Mouse (Mus musculus): ENCODE measurements around the gene Lsm2. TPM values are rescaled to one million over a fixed set of nuclear protein-coding genes. Genes with fewer than 3 reads are reported as not detected.
"Not testable (repeated sequence)": the region's sequence is repeated elsewhere in the genome, so short reads cannot be mapped to it uniquely, and the experiment has no call there.

The Lsm2 gene
- polyA plus RNA-seq, 1 experiment = 54.6 TPM

DNA sequence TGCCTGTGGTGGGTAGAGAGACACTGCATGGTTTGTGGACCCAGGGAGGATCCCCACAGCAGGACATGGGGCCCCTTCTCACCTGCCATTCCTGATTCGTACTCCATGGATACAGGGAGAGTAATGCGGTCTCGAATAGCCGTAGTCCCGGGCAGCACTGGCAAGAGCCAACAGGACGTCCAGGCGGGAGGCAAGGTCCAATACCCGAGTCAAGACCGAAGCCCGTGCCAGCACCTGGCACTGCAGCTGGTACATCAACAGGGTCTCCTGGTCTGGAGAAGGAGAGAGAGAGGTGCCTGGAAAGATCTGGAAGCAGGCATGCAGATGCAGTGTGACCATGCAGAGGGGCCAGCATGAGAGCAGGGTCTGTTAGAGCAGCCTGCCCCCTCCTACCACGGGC is 49.6 kb downstream of the Lsm2 start:
- DNase-seq (ENCODE audit: low read depth) = no peak

DNA sequence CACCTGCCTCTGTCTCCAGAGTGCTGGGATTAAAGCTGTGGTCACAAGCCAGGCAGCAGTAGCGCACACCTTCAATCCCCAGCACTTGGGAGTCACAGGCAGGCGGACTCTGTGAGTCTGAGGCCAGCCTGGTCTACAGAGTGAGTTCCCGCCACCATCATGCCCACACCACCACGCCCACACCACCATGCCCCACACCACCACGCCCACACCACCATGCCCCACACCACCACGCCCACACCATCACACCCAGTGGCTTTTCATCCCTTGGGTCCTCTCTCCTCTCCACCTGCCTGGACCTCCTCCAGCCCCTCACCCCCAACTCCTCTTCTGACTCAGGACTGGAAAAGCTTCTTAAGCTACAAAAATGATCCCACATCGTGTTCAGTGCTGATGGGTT is 50.2 kb downstream of the Lsm2 start:
- DNase-seq (ENCODE audit: low read depth) = no peak

DNA sequence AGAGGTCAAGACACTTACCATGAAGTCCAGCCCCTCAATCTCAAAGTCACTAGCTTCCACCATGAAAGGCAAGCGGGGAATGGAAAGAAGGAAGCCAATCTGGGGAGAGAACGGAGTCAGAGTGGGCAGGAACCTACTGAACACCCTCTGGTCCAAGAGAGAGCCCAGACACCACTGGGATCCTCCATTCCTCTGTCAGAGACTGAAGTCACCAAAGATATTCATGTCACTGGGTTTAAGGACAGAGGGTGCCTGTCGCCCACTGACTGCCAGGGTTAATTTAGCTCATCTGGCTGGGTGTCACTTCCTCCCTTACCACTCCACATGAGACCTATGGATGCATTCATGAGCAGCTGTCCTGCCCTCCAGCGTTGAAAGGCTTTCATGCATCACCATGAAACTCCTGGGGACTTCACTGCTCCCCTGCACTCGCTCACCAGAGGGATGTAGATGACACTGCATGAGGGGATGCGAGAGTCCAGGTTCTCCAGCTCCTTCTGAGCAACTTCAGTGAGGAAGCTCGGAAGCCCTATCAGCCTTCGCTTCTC is 50.7 kb downstream of the Lsm2 start:
- no peak for DNase-seq (ENCODE audit: low read depth)

DNA sequence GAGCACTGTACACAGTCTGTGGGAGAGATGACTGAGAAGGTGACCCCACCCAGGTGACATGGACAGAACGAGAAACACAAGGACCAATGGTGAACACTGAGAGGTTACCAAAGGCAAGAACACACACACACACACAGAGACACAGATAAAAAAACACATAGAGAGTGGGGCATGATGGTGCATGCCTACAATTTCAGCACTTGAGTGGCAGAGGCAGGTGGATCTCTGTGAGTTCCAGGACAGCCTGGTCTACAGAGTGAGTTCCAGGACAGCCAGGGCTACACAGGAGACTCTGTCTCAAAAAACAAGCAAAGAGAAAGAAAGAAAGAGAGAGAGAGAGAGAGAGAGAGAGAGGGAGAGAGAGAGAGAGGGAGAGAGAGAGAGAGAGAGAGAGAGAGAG is 52.0 kb downstream of the Lsm2 start:
- not testable (repeated sequence) for DNase-seq (ENCODE audit: low read depth)

DNA sequence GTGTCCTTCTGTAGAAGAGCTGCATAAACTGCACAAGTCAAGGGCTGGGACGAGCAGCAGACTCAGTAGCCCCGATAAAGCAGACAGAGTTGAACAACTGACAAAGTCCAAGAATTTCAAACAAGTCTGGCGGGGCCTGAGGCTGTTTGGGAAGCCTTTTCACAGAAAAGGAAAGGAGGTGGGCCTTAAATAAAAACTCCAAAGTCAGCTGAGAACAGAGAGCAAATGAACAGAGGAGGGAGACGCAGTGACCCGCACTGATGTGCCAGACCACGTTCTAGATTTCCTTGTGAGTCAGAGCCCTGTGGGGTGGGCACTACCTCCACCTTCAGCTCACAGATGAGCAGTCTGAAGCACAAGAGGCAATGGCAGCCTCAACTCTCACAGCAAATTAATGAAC is 53.2 kb downstream of the Lsm2 start:
- no peak for DNase-seq (ENCODE audit: low read depth)

Other genes with a start within 250 kb of the Lsm2 start
- 138 and 171 TPM in 2 replicates for gene C4b, start 238.0 kb upstream of the Lsm2 start, polyA plus RNA-seq (2012; rRNA removed)
- 0.28 and 0.29 TPM in 2 replicates for gene Cyp21a1, start 177.3 kb upstream of the Lsm2 start, polyA plus RNA-seq (2012; rRNA removed)
- gene Stk19, start 144.9 kb upstream of the Lsm2 start, polyA plus RNA-seq (2012; rRNA removed) = 37.7 and 59.7 TPM in 2 replicates
- gene Dxo, start 144.8 kb upstream of the Lsm2 start, polyA plus RNA-seq (2012; rRNA removed) = 62.6 and 64.9 TPM in 2 replicates
- gene Skiv2l, start 131.7 kb upstream of the Lsm2 start, polyA plus RNA-seq (2012; rRNA removed) = 91.1 and 93.8 TPM in 2 replicates
- gene Nelfe, start 131.5 kb upstream of the Lsm2 start, polyA plus RNA-seq (2012; rRNA removed) = 53.8 and 77.2 TPM in 2 replicates
- 70.2 and 140 TPM in 2 replicates for gene Cfb, start 119.3 kb upstream of the Lsm2 start, polyA plus RNA-seq (2012; rRNA removed)
- gene Zbtb12, start 102.4 kb upstream of the Lsm2 start, polyA plus RNA-seq (2012; rRNA removed) = 14.5 and 14.8 TPM in 2 replicates
- gene Gm20547, start 99.8 kb upstream of the Lsm2 start, polyA plus RNA-seq (2012; rRNA removed) = not detected in 2 replicates
- gene C2, start 83.6 kb upstream of the Lsm2 start, polyA plus RNA-seq (2012; rRNA removed) = 54.9 and 69.0 TPM in 2 replicates
- 230 TPM in 2 replicates for gene Ehmt2, start 83.4 kb upstream of the Lsm2 start, polyA plus RNA-seq (2012; rRNA removed)
- 48.4 and 50.0 TPM in 2 replicates for gene Slc44a4, start 67.4 kb upstream of the Lsm2 start, polyA plus RNA-seq (2012; rRNA removed)
- 113 and 155 TPM in 2 replicates for gene Neu1, start 50.6 kb upstream of the Lsm2 start, polyA plus RNA-seq (2012; rRNA removed)
- 58.3 and 104 TPM in 2 replicates for gene Hspa1b, start 22.6 kb upstream of the Lsm2 start, polyA plus RNA-seq (2012; rRNA removed)
- 0.24 TPM in 1 of 2 replicates, not detected in the other for gene Gm20481, start 11.9 kb upstream of the Lsm2 start, polyA plus RNA-seq (2012; rRNA removed)
- gene Hspa1a, start 9.7 kb upstream of the Lsm2 start, polyA plus RNA-seq (2012; rRNA removed) = 37.0 and 50.4 TPM in 2 replicates
- 2.4 and 4.4 TPM in 2 replicates for gene Hspa1l, start 9.2 kb upstream of the Lsm2 start, polyA plus RNA-seq (2012; rRNA removed)
- 127 and 175 TPM in 2 replicates for gene Vars, start 19.1 kb downstream of the Lsm2 start, polyA plus RNA-seq (2012; rRNA removed)
- 1.2 and 1.3 TPM in 2 replicates for gene Vwa7, start 34.7 kb downstream of the Lsm2 start, polyA plus RNA-seq (2012; rRNA removed)
- 3.0 and 3.4 TPM in 2 replicates for gene Sapcd1, start 46.2 kb downstream of the Lsm2 start, polyA plus RNA-seq (2012; rRNA removed)
- gene Msh5, start 64.9 kb downstream of the Lsm2 start, polyA plus RNA-seq (2012; rRNA removed) = 4.7 and 5.2 TPM in 2 replicates
- gene Clic1, start 68.1 kb downstream of the Lsm2 start, polyA plus RNA-seq (2012; rRNA removed) = 129 and 133 TPM in 2 replicates
- 54.7 and 62.7 TPM in 2 replicates for gene Ddah2, start 77.2 kb downstream of the Lsm2 start, polyA plus RNA-seq (2012; rRNA removed)
- gene Ly6g6c, start 83.5 kb downstream of the Lsm2 start, polyA plus RNA-seq (2012; rRNA removed) = 0.61 and 0.66 TPM in 2 replicates
- 1.5 and 3.3 TPM in 2 replicates for gene Mpig6b, start 84.3 kb downstream of the Lsm2 start, polyA plus RNA-seq (2012; rRNA removed)
- 19.1 and 23.4 TPM in 2 replicates for gene Ly6g6e, start 95.0 kb downstream of the Lsm2 start, polyA plus RNA-seq (2012; rRNA removed)
- gene Ly6g6d, start 96.2 kb downstream of the Lsm2 start, polyA plus RNA-seq (2012; rRNA removed) = 15.7 and 17.2 TPM in 2 replicates
- gene Ly6g6f, start 103.7 kb downstream of the Lsm2 start, polyA plus RNA-seq (2012; rRNA removed) = 0.09 TPM in 1 of 2 replicates, not detected in the other
- 211 and 233 TPM in 2 replicates for gene Abhd16a, start 107.4 kb downstream of the Lsm2 start, polyA plus RNA-seq (2012; rRNA removed)
- 2,220 and 3,034 TPM in 2 replicates for gene Ly6g5c, start 126.4 kb downstream of the Lsm2 start, polyA plus RNA-seq (2012; rRNA removed)
- 1,986 and 2,407 TPM in 2 replicates for gene Ly6g5b, start 133.6 kb downstream of the Lsm2 start, polyA plus RNA-seq (2012; rRNA removed)
- gene Gpank1, start 139.6 kb downstream of the Lsm2 start, polyA plus RNA-seq (2012; rRNA removed) = 9.4 and 10.1 TPM in 2 replicates
- gene Csnk2b, start 140.2 kb downstream of the Lsm2 start, polyA plus RNA-seq (2012; rRNA removed) = 397 and 504 TPM in 2 replicates
- gene D17H6S53E, start 144.5 kb downstream of the Lsm2 start, polyA plus RNA-seq (2012; rRNA removed) = 6.4 and 7.7 TPM in 2 replicates
- gene Apom, start 150.2 kb downstream of the Lsm2 start, polyA plus RNA-seq (2012; rRNA removed) = 0.11 and 0.49 TPM in 2 replicates
- gene Bag6, start 153.3 kb downstream of the Lsm2 start, polyA plus RNA-seq (2012; rRNA removed) = 170 and 187 TPM in 2 replicates
- gene Prrc2a, start 183.0 kb downstream of the Lsm2 start, polyA plus RNA-seq (2012; rRNA removed) = 218 and 257 TPM in 2 replicates
- 2.5 and 3.4 TPM in 2 replicates for gene Aif1, start 194.2 kb downstream of the Lsm2 start, polyA plus RNA-seq (2012; rRNA removed)
- gene Lst1, start 206.6 kb downstream of the Lsm2 start, polyA plus RNA-seq (2012; rRNA removed) = 15.3 and 20.2 TPM in 2 replicates
- 2.7 and 3.2 TPM in 2 replicates for gene Ltb, start 212.6 kb downstream of the Lsm2 start, polyA plus RNA-seq (2012; rRNA removed)
- 0.82 and 1.3 TPM in 2 replicates for gene Tnf, start 220.1 kb downstream of the Lsm2 start, polyA plus RNA-seq (2012; rRNA removed)
- gene Lta, start 223.5 kb downstream of the Lsm2 start, polyA plus RNA-seq (2012; rRNA removed) = 0.28 TPM in 2 replicates
- 1.2 and 3.1 TPM in 2 replicates for gene Gm16181, start 239.0 kb downstream of the Lsm2 start, polyA plus RNA-seq (2012; rRNA removed)

Measured in gonadal fat pad, adult 2 months (tissue).